Mouse (Mus musculus) cerebellum, adult 2 months (tissue): ENCODE measurements around the gene 9330182L06Rik. TPM values are rescaled to one million over a fixed set of nuclear protein-coding genes. Genes with fewer than 3 reads are reported as not detected.
A peak's percentile ranks its signal among the peaks of the same experiment; 100 is the strongest.

Source experiments
- DNase-seq, 2 experiments: peaks; one replicate each; pipeline ENCODE4 v3.0.0; 2021
- H3K27ac ChIP-seq: fragments of 200-500 bp; 2 replicates; pipeline ENCODE4 v1.5.1; 2012; ENCODE audit warnings: low read length, control low read depth, inconsistent platforms; ENCODE audit not compliant: insufficient read depth
- H3K27me3 ChIP-seq: fragments of 200-500 bp; 2 replicates; pipeline ENCODE4 v1.6.1; 2012; ENCODE audit warnings: inconsistent platforms, mild to moderate bottlenecking, low read length, moderate library complexity; ENCODE audit not compliant: control insufficient read depth, insufficient read depth
- H3K4me1 ChIP-seq: fragments of 200-500 bp; 2 replicates; pipeline ENCODE4 v1.6.1; 2011; ENCODE audit warnings: low read length; ENCODE audit not compliant: control insufficient read depth, insufficient read depth
- H3K4me3 ChIP-seq: fragments of 200-500 bp; replicated peaks from 2 replicates; pipeline ENCODE3; 2011; ENCODE audit warnings: mild to moderate bottlenecking, low read depth, low read length, control low read depth; ENCODE audit not compliant: insufficient read depth
- CTCF ChIP-seq: fragments of 200-500 bp; IDR thresholded peaks from 2 replicates; pipeline ENCODE4 v1.5.1; 2011; ENCODE audit warnings: low read depth, mild to moderate bottlenecking, control low read depth, low read length, moderate library complexity, borderline replicate concordance; ENCODE audit not compliant: insufficient read depth
- POLR2A ChIP-seq: fragments of 200-500 bp; IDR thresholded peaks from 2 replicates; pipeline ENCODE4 v1.6.1; 2011; ENCODE audit warnings: low read length, control low read depth, borderline replicate concordance; ENCODE audit not compliant: insufficient read depth
- WGBS: fragments of 180-500 bp; shearing (Covaris S2); methylation state at CpG from one replicate; pipeline ENCODE4 v1.1.7; 2018; 5-methylcytosine and 5-hydroxymethylcytosine counted together
- polyA plus RNA-seq: library from polyadenylated mRNA; depleted of rRNA; stranded (reverse); fragments of >200 nt; gene quantifications from 2 replicates; pipeline ENCODE4 v1.2.3, GENCODE M21; 2012

Gene 9330182L06Rik
- polyA plus RNA-seq, 1 experiment, result 28.3 TPM

GRCm38 (mm10) chr5:9296550-9296928 is 30.6 kb downstream of the 9330182L06Rik start:
- TF ChIP-seq CTCF (no peak), POLR2A (no peak)
- H3K4me1 ChIP-seq, result peaks cover 3% of the 10 kb centered on the region
- no peaks in the 10 kb centered on the region for H3K27me3 ChIP-seq
- DNase-seq, result peak; percentile 8 to 13
- H3K27ac ChIP-seq, result 0 out of 2 replicates have a peak overlapping the region, but pooled peaks have one; percentile 36
- H3K4me3 ChIP-seq, result no peak overlapping the region

GRCm38 (mm10) chr5:9326863-9327262 is 60.9 kb downstream of the 9330182L06Rik start:
- Histone ChIP-seq H3K4me3 (no peak overlapping the region), H3K4me1 (no peaks in the 10 kb centered on the region)
- 70% methylated on average over 1 of the region's 1 CpGs for WGBS

GRCm38 (mm10) chr5:9327528-9327927 is 61.6 kb downstream of the 9330182L06Rik start:
- WGBS, result 96% methylated on average over 1 of the region's 1 CpGs
- DNase-seq, result no peak
- Histone ChIP-seq H3K4me3 (no peak overlapping the region), H3K27me3 (no peaks in the 10 kb centered on the region), H3K4me1 (no peaks in the 10 kb centered on the region), H3K27ac (no peak overlapping the region)
- TF ChIP-seq POLR2A (no peak), CTCF (no peak)

More at GRCm38 (mm10) chr5:9326863-9327262, 60.9 kb downstream of the 9330182L06Rik start:
- no peak for TF ChIP-seq POLR2A
- TF ChIP-seq CTCF, result no peak
- DNase-seq, result no peak
- no peaks in the 10 kb centered on the region for H3K27me3 ChIP-seq
- no peak overlapping the region for H3K27ac ChIP-seq

- TF ChIP-seq POLR2A, result no peak
- no peak for TF ChIP-seq CTCF
- Histone ChIP-seq H3K27ac (no peak overlapping the region), H3K27me3 (no peaks in the 10 kb centered on the region), H3K4me1 (no peaks in the 10 kb centered on the region), H3K4me3 (no peak overlapping the region)
- 52% methylated on average over 7 of the region's 7 CpGs for WGBS
- no peak for DNase-seq
Observed at GRCm38 (mm10) chr5:9338756-9339510, 73.0 kb downstream of the 9330182L06Rik start.

GRCm38 (mm10) chr5:9339511-9340173 is 73.7 kb downstream of the 9330182L06Rik start:
- H3K4me1 ChIP-seq, result 0 out of 2 replicates have a peak, but pooled peaks cover 2% of the 10 kb centered on the region
- H3K4me3 ChIP-seq, result no peak overlapping the region
- WGBS, result 71% methylated on average over 8 of the region's 8 CpGs
- TF ChIP-seq POLR2A (no peak), CTCF (no peak)
- H3K27ac ChIP-seq, result no peak overlapping the region
- H3K27me3 ChIP-seq, result no peaks in the 10 kb centered on the region
- no peak for DNase-seq

- peak; percentile 32 to 39 for DNase-seq
- Histone ChIP-seq H3K4me1 (peaks cover 10% of the 10 kb centered on the region; the same call in 1 of the 2 replicates), H3K4me3 (no peak overlapping the region), H3K27me3 (no peaks in the 10 kb centered on the region), H3K27ac (no peak overlapping the region)
- no peak for TF ChIP-seq POLR2A
- TF ChIP-seq CTCF, result no peak
- 47% methylated on average over 5 of the region's 5 CpGs for WGBS
Observed at GRCm38 (mm10) chr5:9344581-9344980, 78.7 kb downstream of the 9330182L06Rik start.

- Histone ChIP-seq H3K27ac (peak overlapping the region; percentile 66), H3K4me1 (peaks cover 10% of the 10 kb centered on the region; the same call in 1 of the 2 replicates), H3K4me3 (no peak overlapping the region), H3K27me3 (no peaks in the 10 kb centered on the region)
- no peak for TF ChIP-seq CTCF
- TF ChIP-seq POLR2A, result no peak
- 19% methylated on average over 10 of the region's 10 CpGs for whole genome bisulfite sequencing
- DNase-seq, result peak; percentile 50 to 84
Observed at GRCm38 (mm10) chr5:9345038-9345617, 79.2 kb downstream of the 9330182L06Rik start.
